Mouse (Mus musculus): ENCODE measurements around the gene Hyls1.

- TF ChIP-seq CTCF (IDR thresholded peaks at IDR 0.05; ENCODE audit: insufficient read depth, low read depth, low read length) (no peak), POLR2A (IDR thresholded peaks at IDR 0.05; ENCODE audit: insufficient read depth, low read depth, low read length) (no peak)
Measured at GRCm38 (mm10) chr9:35548455-35548854, 21.7 kb downstream of the Hyls1 start.
